In genomic region chr8:70647343-70648163, GRCm38 (mm10) we compare ENCODE assay signal across 9 mouse cellular contexts. TPM values are rescaled to one million over a fixed set of nuclear protein-coding genes. Genes with fewer than 3 reads are reported as not detected.
DNase-seq lines count a peak whose midpoint lies in the region; ATAC-seq and TF ChIP-seq lines count a peak whose summit lies in the region.
"Had no signal": no experiment of that assay in that cellular context is flagged by ENCODE, and none has a peak within 500 bp of the region (broad histone marks: within the 10 kb centered on the region; RNA-seq: fewer than 3 reads in every experiment).

No protein-coding gene starts in this region.

- H3K36me3 ChIP-seq in midbrain, embryonic 11.5 days (ENCODE audit: control insufficient read depth, insufficient read depth, low read length), result peaks cover 12% of the 10 kb centered on the region
- peaks cover 10% of the 10 kb centered on the region for H3K36me3 ChIP-seq in midbrain, embryonic 16.5 days (ENCODE audit: control insufficient read depth, insufficient read depth, low read length)
- H3K36me3 ChIP-seq in hindbrain, embryonic 10.5 days, result peaks cover 43% of the 10 kb centered on the region
- H3K36me3 ChIP-seq in limb, embryonic 12.5 days, result peaks cover 41% of the 10 kb centered on the region
- H3K36me3 ChIP-seq in stomach, postnatal 0 days (ENCODE audit: control insufficient read depth, insufficient read depth, low read length), result peaks cover 6% of the 10 kb centered on the region; the same call in 1 of the 2 replicates

- H3K4me1 ChIP-seq in midbrain, embryonic 11.5 days (ENCODE audit: control insufficient read depth, insufficient read depth, low read length), result peaks cover 10% of the 10 kb centered on the region
- peaks cover 4% of the 10 kb centered on the region; the same call in 1 of the 2 replicates for H3K4me1 ChIP-seq in midbrain, embryonic 16.5 days (ENCODE audit: control insufficient read depth, insufficient read depth, low read length)
- peaks cover 54% of the 10 kb centered on the region for H3K4me1 ChIP-seq in hindbrain, embryonic 10.5 days (replicated peaks)
- H3K4me1 ChIP-seq in limb, embryonic 12.5 days (replicated peaks), result peaks cover 45% of the 10 kb centered on the region
- peaks cover 8% of the 10 kb centered on the region; the same call in 1 of the 2 replicates for H3K4me1 ChIP-seq in stomach, postnatal 0 days (replicated peaks; ENCODE audit: control insufficient read depth, insufficient read depth)

- H3K9ac ChIP-seq in midbrain, embryonic 11.5 days (ENCODE audit: low read length), result 0 out of 2 replicates have a peak overlapping the region, but pooled peaks have one; percentile 5
- H3K9ac ChIP-seq in midbrain, embryonic 16.5 days (ENCODE audit: low read depth, low read length), result no peak overlapping the region; the same call in 1 of the 2 replicates
- H3K9ac ChIP-seq in limb, embryonic 12.5 days (replicated peaks), result peak overlapping the region; percentile 27; the same call in 1 of the 2 replicates
- peak overlapping the region; percentile 1; the same call in 1 of the 2 replicates for H3K9ac ChIP-seq in stomach, postnatal 0 days (ENCODE audit: low read length)

- no peak for TF ChIP-seq EP300 in stomach, postnatal 0 days (optimal IDR thresholded peaks at IDR 0.05)

- H3K9me3 ChIP-seq in midbrain, embryonic 11.5 days (ENCODE audit: control insufficient read depth, low read length), result no peaks in the 10 kb centered on the region
- H3K9me3 ChIP-seq in midbrain, embryonic 16.5 days (replicated peaks; ENCODE audit: control insufficient read depth, low read length, poor library complexity, severe bottlenecking), result no peaks in the 10 kb centered on the region
- H3K9me3 ChIP-seq in hindbrain, embryonic 10.5 days, result no peaks in the 10 kb centered on the region
- H3K9me3 ChIP-seq in limb, embryonic 12.5 days, result no peaks in the 10 kb centered on the region
- no peaks in the 10 kb centered on the region for H3K9me3 ChIP-seq in stomach, postnatal 0 days (ENCODE audit: control insufficient read depth, low read length)

- no peak overlapping the region for H3K4me3 ChIP-seq in midbrain, embryonic 11.5 days (ENCODE audit: low read depth, low read length)
- H3K4me3 ChIP-seq in midbrain, embryonic 16.5 days (ENCODE audit: low read depth, low read length), result no peak overlapping the region
- peak overlapping the region; percentile 26 for H3K4me3 ChIP-seq in hindbrain, embryonic 10.5 days
- no peak overlapping the region for H3K4me3 ChIP-seq in limb, embryonic 12.5 days (replicated peaks)
- H3K4me3 ChIP-seq in stomach, postnatal 0 days (ENCODE audit: low read depth, low read length), result no peak overlapping the region

- peak overlapping the region; percentile 48; the same call in 1 of the 2 replicates for H3K27ac ChIP-seq in midbrain, embryonic 11.5 days (ENCODE audit: low read depth, low read length)
- H3K27ac ChIP-seq in midbrain, embryonic 16.5 days (ENCODE audit: low read length), result no peak overlapping the region
- peak overlapping the region; percentile 84 for H3K27ac ChIP-seq in hindbrain, embryonic 10.5 days
- peak overlapping the region; percentile 80 for H3K27ac ChIP-seq in limb, embryonic 12.5 days
- no peak overlapping the region; the same call in 1 of the 2 replicates for H3K27ac ChIP-seq in stomach, postnatal 0 days (replicated peaks)

- 60% methylated on average over 8 of the region's 8 CpGs for WGBS in midbrain, embryonic 11.5 days
- 60% methylated on average over 8 of the region's 8 CpGs for WGBS in midbrain, embryonic 16.5 days
- WGBS in hindbrain, embryonic 10.5 days, result 51% methylated on average over 8 of the region's 8 CpGs
- whole genome bisulfite sequencing in limb, embryonic 12.5 days, result 35% methylated on average over 8 of the region's 8 CpGs
- 60% methylated on average over 8 of the region's 8 CpGs for WGBS in stomach, postnatal 0 days

- TF ChIP-seq CTCF in stomach, postnatal 0 days (IDR thresholded peaks at IDR 0.05; ENCODE audit: low read depth), result no peak

- H3K4me2 ChIP-seq in midbrain, embryonic 11.5 days, result no peak overlapping the region
- no peak overlapping the region for H3K4me2 ChIP-seq in midbrain, embryonic 16.5 days (ENCODE audit: low read length)
- H3K4me2 ChIP-seq in limb, embryonic 12.5 days, result no peak overlapping the region
- H3K4me2 ChIP-seq in stomach, postnatal 0 days (replicated peaks; ENCODE audit: low read depth), result no peak overlapping the region

- peak; percentile 57; the same call in 1 of the 2 replicates for ATAC-seq in midbrain, embryonic 11.5 days (ENCODE audit: low FRiP score)
- no peak for ATAC-seq in midbrain, embryonic 16.5 days
- 0 out of 2 replicates have a peak, but pooled peaks have one; percentile 26 for ATAC-seq in limb, embryonic 12.5 days (ENCODE audit: insufficient number of reproducible peaks, insufficient read depth, low FRiP score, low TSS enrichment, low read depth)
- ATAC-seq in stomach, postnatal 0 days (ENCODE audit: low FRiP score, low TSS enrichment), result no peak
- ATAC-seq: Patski had no signal

- DNase-seq in midbrain, embryonic 11.5 days (ENCODE audit: low spot score, missing footprints), result no peak
- DNase-seq in hindbrain, embryonic 10.5 days (ENCODE audit: low spot score), result peak; percentile 64
- no peak for DNase-seq in stomach, postnatal 0 days (ENCODE audit: low spot score)
- no peak for DNase-seq in frontal cortex, postnatal 25 days (ENCODE audit: low spot score in 2 of 2)
- DNase-seq in gastrocnemius, adult 8-10 months (ENCODE audit: low spot score in 2 of 2), result no peak
- DNase-seq in thymus, adult 18-20 months, result no peak

- H3K27me3 ChIP-seq in midbrain, embryonic 11.5 days (ENCODE audit: control insufficient read depth, insufficient read depth, low read length), result no peaks in the 10 kb centered on the region
- H3K27me3 ChIP-seq in midbrain, embryonic 16.5 days (ENCODE audit: control insufficient read depth, insufficient read depth, low read depth, low read length), result no peaks in the 10 kb centered on the region
- no peaks in the 10 kb centered on the region for H3K27me3 ChIP-seq in hindbrain, embryonic 10.5 days (ENCODE audit: insufficient read depth, poor library complexity, severe bottlenecking)
- no peaks in the 10 kb centered on the region for H3K27me3 ChIP-seq in limb, embryonic 12.5 days
- H3K27me3 ChIP-seq in stomach, postnatal 0 days (ENCODE audit: control insufficient read depth, insufficient read depth, low read length), result no peaks in the 10 kb centered on the region
- H3K27me3 ChIP-seq: Patski had no signal

RNA-seq across cellular contexts. Expression of gene Pgpep1, which starts 12.6 kb away (rescaled TPM):
- polyA plus RNA-seq in midbrain, embryonic 11.5 days (2014; fragmentation: Nextera tagmentation; extraction: Ambion mirVana), result 103 and 108 TPM in 2 replicates
- polyA plus RNA-seq in midbrain, embryonic 16.5 days (2015; fragmentation: Nextera tagmentation; extraction: Ambion mirVana), result 67.2 and 69.7 TPM in 2 replicates
- 87.4 and 141 TPM in 2 replicates for polyA plus RNA-seq in hindbrain, embryonic 10.5 days (2016; fragmentation: Nextera tagmentation; extraction: Ambion mirVana)
- 45.7 and 53.9 TPM in 2 replicates for polyA plus RNA-seq in limb, embryonic 12.5 days (2016; fragmentation: Nextera tagmentation; extraction: Ambion mirVana)
- 23.3 and 25.2 TPM in 2 replicates for polyA plus RNA-seq in stomach, postnatal 0 days (2015; fragmentation: Nextera tagmentation; extraction: Ambion mirVana)
- total RNA-seq in gastrocnemius, adult 8-10 months (2022), result 10 to 100 TPM; 13.6 to 19.0 (median 15.7) TPM

RNA-seq across cellular contexts. Expression of gene Gdf15, which starts 15.3 kb away (rescaled TPM):
- polyA plus RNA-seq in midbrain, embryonic 11.5 days (2014; fragmentation: Nextera tagmentation; extraction: Ambion mirVana), result 0.10 and 0.11 TPM in 2 replicates
- polyA plus RNA-seq in midbrain, embryonic 16.5 days (2015; fragmentation: Nextera tagmentation; extraction: Ambion mirVana), result 0.35 and 0.39 TPM in 2 replicates
- polyA plus RNA-seq in hindbrain, embryonic 10.5 days (2016; fragmentation: Nextera tagmentation; extraction: Ambion mirVana), result not detected in 2 replicates
- polyA plus RNA-seq in limb, embryonic 12.5 days (2016; fragmentation: Nextera tagmentation; extraction: Ambion mirVana), result 0.15 TPM in 1 of 2 replicates, not detected in the other
- 0.30 and 0.33 TPM in 2 replicates for polyA plus RNA-seq in stomach, postnatal 0 days (2015; fragmentation: Nextera tagmentation; extraction: Ambion mirVana)
- total RNA-seq in gastrocnemius, adult 8-10 months (2022), result under 1 TPM in 1 of 4 experiments, not detected in 3; 0.24 TPM

RNA-seq across cellular contexts. Expression of gene Lsm4, which starts 25.5 kb away (rescaled TPM):
- polyA plus RNA-seq in midbrain, embryonic 11.5 days (2014; fragmentation: Nextera tagmentation; extraction: Ambion mirVana), result 305 and 326 TPM in 2 replicates
- polyA plus RNA-seq in midbrain, embryonic 16.5 days (2015; fragmentation: Nextera tagmentation; extraction: Ambion mirVana), result 137 and 143 TPM in 2 replicates
- 344 and 354 TPM in 2 replicates for polyA plus RNA-seq in hindbrain, embryonic 10.5 days (2016; fragmentation: Nextera tagmentation; extraction: Ambion mirVana)
- polyA plus RNA-seq in limb, embryonic 12.5 days (2016; fragmentation: Nextera tagmentation; extraction: Ambion mirVana), result 335 and 339 TPM in 2 replicates
- polyA plus RNA-seq in stomach, postnatal 0 days (2015; fragmentation: Nextera tagmentation; extraction: Ambion mirVana), result 141 and 147 TPM in 2 replicates
- 10 to 100 TPM; 64.4 to 75.4 (median 70.3) TPM for total RNA-seq in gastrocnemius, adult 8-10 months (2022)

RNA-seq across cellular contexts. Expression of gene Lrrc25, which starts 31.6 kb away (rescaled TPM):
- polyA plus RNA-seq in midbrain, embryonic 11.5 days (2014; fragmentation: Nextera tagmentation; extraction: Ambion mirVana), result 1.2 and 1.3 TPM in 2 replicates
- polyA plus RNA-seq in midbrain, embryonic 16.5 days (2015; fragmentation: Nextera tagmentation; extraction: Ambion mirVana), result 0.64 and 0.97 TPM in 2 replicates
- 1.1 and 1.6 TPM in 2 replicates for polyA plus RNA-seq in hindbrain, embryonic 10.5 days (2016; fragmentation: Nextera tagmentation; extraction: Ambion mirVana)
- polyA plus RNA-seq in limb, embryonic 12.5 days (2016; fragmentation: Nextera tagmentation; extraction: Ambion mirVana), result 0.76 and 1.2 TPM in 2 replicates
- 2.3 and 2.7 TPM in 2 replicates for polyA plus RNA-seq in stomach, postnatal 0 days (2015; fragmentation: Nextera tagmentation; extraction: Ambion mirVana)
- total RNA-seq in gastrocnemius, adult 8-10 months (2022), result under 1 TPM in 3 of 4 experiments, not detected in 1; 0.17 to 0.49 (median 0.22) TPM

RNA-seq across cellular contexts. Expression of gene Ssbp4, which starts 38.9 kb away (rescaled TPM):
- 87.8 and 96.9 TPM in 2 replicates for polyA plus RNA-seq in midbrain, embryonic 11.5 days (2014; fragmentation: Nextera tagmentation; extraction: Ambion mirVana)
- 151 and 173 TPM in 2 replicates for polyA plus RNA-seq in midbrain, embryonic 16.5 days (2015; fragmentation: Nextera tagmentation; extraction: Ambion mirVana)
- 84.4 and 117 TPM in 2 replicates for polyA plus RNA-seq in hindbrain, embryonic 10.5 days (2016; fragmentation: Nextera tagmentation; extraction: Ambion mirVana)
- 137 and 151 TPM in 2 replicates for polyA plus RNA-seq in limb, embryonic 12.5 days (2016; fragmentation: Nextera tagmentation; extraction: Ambion mirVana)
- 66.7 and 83.8 TPM in 2 replicates for polyA plus RNA-seq in stomach, postnatal 0 days (2015; fragmentation: Nextera tagmentation; extraction: Ambion mirVana)
- total RNA-seq in gastrocnemius, adult 8-10 months (2022), result 10 to 100 TPM in 3 of 4 experiments, 1 to 10 TPM in 1; 8.5 to 19.2 (median 10.4) TPM

Comparison
In these comparisons a context has a peak if more than half of its experiments do, and no peak if none do; other contexts are left out.
1. ATAC-seq: peak in midbrain, embryonic 11.5 days (single experiment) and limb, embryonic 12.5 days (single experiment); none in midbrain, embryonic 16.5 days (single experiment) and stomach, postnatal 0 days (single experiment).
2. H3K27ac ChIP-seq: peak in midbrain, embryonic 11.5 days (single experiment), hindbrain, embryonic 10.5 days (single experiment) and limb, embryonic 12.5 days (single experiment); none in midbrain, embryonic 16.5 days (single experiment) and stomach, postnatal 0 days (single experiment).